Mouse (Mus musculus): ENCODE results near the gene Fzr1. TPM values are rescaled to one million over a fixed set of nuclear protein-coding genes. Genes with fewer than 3 reads are reported as not detected.

Gene Fzr1
- total RNA-seq, 2 experiments from 2014 or later, result 27.7 to 32.3 TPM

DNA sequence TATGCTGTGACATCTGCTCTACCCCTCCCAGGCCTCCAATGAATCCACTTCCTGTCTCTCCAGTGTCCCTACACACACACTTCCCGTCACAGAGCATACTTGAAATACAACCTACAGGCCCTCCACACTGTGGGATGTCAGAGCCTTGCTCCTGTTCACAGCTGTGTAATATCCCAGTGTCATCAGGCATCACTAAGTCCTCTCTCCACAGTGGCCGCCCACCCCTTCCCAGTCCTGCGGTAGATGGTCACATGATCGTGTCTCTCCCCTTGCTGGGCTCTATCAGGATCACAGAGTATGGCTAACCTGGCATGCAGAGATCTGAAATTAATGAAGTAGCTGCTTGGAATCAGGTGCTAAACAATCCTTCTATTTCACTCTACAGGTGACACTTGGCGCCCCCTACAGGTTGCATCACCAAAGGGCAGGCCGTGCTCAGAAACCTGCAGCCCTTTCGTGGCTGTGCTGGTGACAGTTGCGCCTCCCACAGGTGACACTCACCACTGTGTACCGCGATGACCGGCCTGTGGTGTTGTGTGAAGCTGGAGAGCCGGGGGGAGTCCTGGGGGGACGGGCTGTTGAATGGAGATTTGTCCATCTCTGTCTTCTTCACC is 27.4 kb upstream of the Fzr1 start:
- DNase-seq (ENCODE audit: low spot score), result no peak
- intact Hi-C loops (cut with DNase I), result loop anchor here (2.0 to 5.0 kb wide), 2 partner anchors 77 to 137 kb away; partner anchors contain the start of gene Tbxa2r

- DNase-seq (ENCODE audit: low spot score), result no peak
- intact Hi-C loops (cut with DNase I), result loop anchor here (2.0 to 5.0 kb wide), 2 partner anchors 76 to 138 kb away; partner anchors contain the start of gene Tbxa2r
These were observed 26.4 kb upstream of the Fzr1 start for GRCm38 (mm10) chr10:81404720-81405119.

DNA sequence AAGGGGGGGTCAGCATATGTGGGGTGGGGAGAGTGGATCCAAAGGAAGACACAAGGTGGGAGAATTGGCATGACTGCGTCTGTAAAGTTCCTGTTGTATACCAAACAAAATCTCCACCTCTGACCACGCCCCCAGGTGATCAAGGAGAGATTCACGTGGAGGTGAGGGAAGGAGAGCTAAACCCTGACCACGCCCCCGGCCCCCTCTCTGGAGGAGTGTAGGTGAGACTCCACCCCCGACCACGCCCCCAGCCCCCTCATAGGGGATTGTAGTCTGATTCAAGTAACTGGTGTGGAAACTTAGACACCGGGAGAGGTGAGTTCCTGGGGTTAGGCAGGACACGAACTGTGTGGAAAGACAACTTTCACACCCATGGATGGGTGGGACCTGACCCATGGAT is 25.8 kb upstream of the Fzr1 start:
- intact Hi-C loops (cut with DNase I), result loop anchor here (2.0 kb wide), 1 partner anchor 75 kb away; the partner anchor contains the start of gene Tbxa2r
- DNase-seq (ENCODE audit: low spot score), result no peak

DNA sequence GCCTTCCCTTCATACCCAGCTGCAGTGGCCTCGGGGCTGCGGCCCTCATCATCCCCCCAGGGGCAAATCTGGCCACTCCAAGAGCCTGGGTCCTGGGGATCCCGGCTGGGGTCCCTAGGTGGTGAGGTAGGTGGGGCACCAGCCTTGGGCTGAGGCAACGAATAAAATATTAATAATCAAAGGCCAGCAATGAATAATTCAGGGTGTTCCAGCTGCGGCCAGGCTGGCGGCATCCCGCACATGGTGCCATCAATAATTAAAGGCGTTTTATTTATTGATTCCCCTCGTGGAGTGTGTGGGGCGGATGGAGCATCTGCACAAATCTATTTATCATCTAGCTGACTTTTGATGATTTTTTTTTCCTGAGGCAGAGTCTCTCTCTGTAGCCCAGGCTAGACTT is 25.2 kb upstream of the Fzr1 start:
- DNase-seq (ENCODE audit: low spot score), result no peak
- intact Hi-C loops (cut with DNase I), result no loop called here

- DNase-seq (ENCODE audit: low spot score), result no peak
- intact Hi-C loops (cut with DNase I), result no loop called here
These were observed 24.0 kb upstream of the Fzr1 start for GRCm38 (mm10) chr10:81402227-81402765.

DNA sequence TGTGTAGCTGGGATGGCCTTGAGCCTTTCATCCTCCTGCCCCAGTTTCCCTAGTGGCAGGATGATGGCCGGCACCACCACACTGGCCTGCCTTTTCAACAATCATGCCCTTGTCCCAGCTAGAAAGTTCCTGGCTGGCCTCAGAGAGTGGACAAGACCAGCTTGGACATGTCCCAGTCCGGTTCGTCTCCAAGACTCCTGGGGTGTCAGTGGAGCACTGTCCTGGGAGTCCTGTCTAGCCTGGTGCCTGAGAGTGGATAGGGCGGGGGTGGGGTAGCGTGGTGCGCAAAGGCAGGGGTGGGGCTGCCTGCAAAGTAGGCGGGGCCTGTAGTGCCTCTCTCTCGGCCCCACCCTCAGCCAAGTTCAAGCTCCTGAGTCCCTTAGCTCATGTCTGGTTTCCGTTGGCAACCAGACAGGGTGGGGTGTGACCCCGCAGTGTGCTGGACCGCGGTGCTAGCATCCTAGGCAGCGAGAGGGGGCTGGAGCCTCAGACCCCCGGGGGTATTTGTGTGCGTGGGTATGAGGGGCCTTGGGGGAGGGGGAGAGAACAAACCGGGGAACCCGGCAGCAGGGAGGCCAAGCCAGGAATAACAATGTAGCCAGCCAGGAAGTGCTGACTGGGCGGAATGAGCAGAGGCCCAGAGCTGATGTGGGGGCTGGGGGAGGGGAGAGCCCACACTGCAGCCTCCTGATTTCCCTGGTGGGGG is 23.4 kb upstream of the Fzr1 start:
- DNase-seq (ENCODE audit: low spot score), result peak; percentile 80
- intact Hi-C loops (cut with DNase I), result no loop called here

DNA sequence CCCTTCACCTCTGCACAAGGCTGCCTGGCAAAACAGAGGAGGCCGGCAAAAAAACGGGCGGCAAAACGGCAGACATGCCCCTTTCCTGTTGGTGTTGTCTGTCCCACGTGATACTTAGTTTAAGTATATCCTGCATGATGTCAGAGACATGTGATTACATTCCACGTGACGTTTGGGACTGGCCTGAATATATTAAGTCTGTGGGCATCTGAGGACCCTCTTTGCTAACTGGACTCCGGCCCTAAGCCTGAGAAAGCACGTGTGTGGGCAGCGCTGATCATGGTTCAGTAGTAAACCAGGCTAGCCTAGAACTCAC is 22.8 kb upstream of the Fzr1 start:
- no peak for DNase-seq (ENCODE audit: low spot score)

DNA sequence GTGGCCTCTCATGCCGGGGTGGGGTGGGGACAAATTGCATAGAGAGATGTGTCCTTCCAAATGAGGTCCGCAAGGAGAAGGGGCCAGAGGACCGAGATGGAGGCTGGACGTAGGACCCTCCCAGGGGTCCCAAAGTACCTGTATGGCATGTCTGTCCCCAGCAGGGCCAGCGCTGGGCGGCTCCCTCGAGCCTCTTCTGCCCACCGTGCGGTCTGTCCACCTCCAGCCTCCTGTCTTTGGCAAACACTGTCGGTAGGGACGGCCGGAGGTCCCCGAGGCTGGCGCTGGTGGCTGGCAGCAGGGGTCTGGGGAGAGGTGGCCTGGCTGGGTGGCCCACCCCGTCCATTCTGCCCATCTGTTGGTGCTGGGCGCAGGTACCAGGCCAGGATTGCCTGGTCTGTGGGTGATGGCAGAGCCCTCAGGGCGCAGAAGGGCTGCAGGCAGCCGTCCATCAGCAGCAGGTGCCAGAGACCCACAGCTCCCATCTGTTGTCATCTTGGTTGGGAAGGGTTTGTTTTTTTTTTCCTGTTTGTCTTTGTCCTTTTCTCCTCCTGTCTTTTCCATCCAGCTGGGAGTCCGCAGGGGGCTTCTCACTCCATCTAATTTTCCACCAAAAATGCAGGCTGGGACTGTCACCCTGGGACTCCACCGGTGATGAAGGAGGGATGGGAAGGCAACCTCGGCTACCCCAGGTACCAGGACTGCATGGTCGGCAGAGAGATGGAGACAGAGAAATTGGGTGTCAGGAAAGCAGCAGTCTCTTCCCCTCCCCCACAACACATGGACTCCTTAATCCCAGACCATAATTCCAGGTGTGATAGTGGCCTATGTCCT is 22.3 kb upstream of the Fzr1 start:
- no peak for DNase-seq (ENCODE audit: low spot score)
- intact Hi-C loops (cut with DNase I), result no loop called here

More for the DNA sequence above, 22.8 kb upstream of the Fzr1 start:
- intact Hi-C loops (cut with DNase I), result no loop called here

- DNase-seq (ENCODE audit: low spot score), result no peak
- intact Hi-C loops (cut with DNase I), result no loop called here
These were observed 21.5 kb upstream of the Fzr1 start for GRCm38 (mm10) chr10:81399798-81400308.

- intact Hi-C loops (cut with DNase I), result no loop called here
These were observed 21.0 kb upstream of the Fzr1 start for GRCm38 (mm10) chr10:81399296-81399695.

GRCm38 (mm10) chr10:81396749-81397148 is 18.4 kb upstream of the Fzr1 start:
- intact Hi-C loops (cut with DNase I), result no loop called here
- DNase-seq (ENCODE audit: low spot score), result no peak

More at GRCm38 (mm10) chr10:81399296-81399695, 21.0 kb upstream of the Fzr1 start:
- DNase-seq (ENCODE audit: low spot score), result no peak

- DNase-seq (ENCODE audit: low spot score), result no peak
- intact Hi-C loops (cut with DNase I), result loop anchor here (1.0 kb wide), 1 partner anchor 45 kb away; no protein-coding TSS in a partner anchor
These were observed 17.5 kb upstream of the Fzr1 start for GRCm38 (mm10) chr10:81395865-81396264.

GRCm38 (mm10) chr10:81395127-81395526 is 16.8 kb upstream of the Fzr1 start:
- intact Hi-C loops (cut with DNase I), result loop anchor here (1.0 kb wide), 1 partner anchor 46 kb away; no protein-coding TSS in a partner anchor
- DNase-seq (ENCODE audit: low spot score), result no peak

- intact Hi-C loops (cut with DNase I), result no loop called here
- no peak for DNase-seq (ENCODE audit: low spot score)
These were observed 15.2 kb upstream of the Fzr1 start for GRCm38 (mm10) chr10:81393456-81394063.

DNA sequence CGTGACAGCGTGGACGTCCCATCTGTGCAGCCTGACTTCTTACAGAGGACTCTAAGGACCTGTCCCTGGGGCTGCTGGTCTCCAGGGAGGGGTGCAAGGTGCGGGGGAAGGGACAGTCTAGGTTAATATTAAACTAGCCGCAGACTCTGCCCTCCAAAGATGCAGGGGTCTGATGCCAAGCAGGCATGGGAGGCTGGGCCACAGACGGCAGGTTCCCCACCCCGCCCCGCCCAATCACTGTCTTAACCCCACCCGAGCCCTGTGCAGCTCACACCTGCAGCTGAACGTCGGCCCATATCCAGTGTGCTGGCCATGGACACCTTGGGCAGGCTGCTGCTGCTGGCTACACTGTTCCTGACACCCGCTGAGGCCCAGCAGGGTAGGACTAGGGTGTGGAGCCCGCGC is 14.5 kb upstream of the Fzr1 start, which contains the start of gene Smim24:
TSS of gene Smim24 (plus strand) at position 271 of the 405 bp plus-strand sequence.
- no peak for DNase-seq (ENCODE audit: low spot score)
- intact Hi-C loops (cut with DNase I), result no loop called here

DNA sequence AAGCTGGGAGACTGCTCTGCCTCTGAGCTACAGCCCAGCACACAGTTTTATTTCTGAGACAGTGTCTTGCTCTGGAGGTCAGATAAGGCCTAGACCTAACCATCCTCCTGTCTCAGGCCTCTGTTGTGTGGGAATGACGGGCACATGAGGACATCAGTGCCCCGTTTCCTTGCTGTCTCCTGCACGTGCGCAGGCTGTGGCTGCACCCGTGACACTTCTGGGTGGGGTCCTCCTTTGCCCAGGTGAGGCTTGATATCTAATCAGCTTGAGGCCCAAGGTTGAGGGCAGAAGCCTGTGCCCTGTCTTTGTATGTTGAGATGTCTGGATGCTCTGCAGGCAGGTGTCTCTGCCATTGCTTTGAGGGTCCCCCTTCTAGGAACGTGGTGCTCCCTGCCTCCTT is 14.0 kb upstream of the Fzr1 start:
- DNase-seq (ENCODE audit: low spot score), result no peak
- intact Hi-C loops (cut with DNase I), result no loop called here

DNA sequence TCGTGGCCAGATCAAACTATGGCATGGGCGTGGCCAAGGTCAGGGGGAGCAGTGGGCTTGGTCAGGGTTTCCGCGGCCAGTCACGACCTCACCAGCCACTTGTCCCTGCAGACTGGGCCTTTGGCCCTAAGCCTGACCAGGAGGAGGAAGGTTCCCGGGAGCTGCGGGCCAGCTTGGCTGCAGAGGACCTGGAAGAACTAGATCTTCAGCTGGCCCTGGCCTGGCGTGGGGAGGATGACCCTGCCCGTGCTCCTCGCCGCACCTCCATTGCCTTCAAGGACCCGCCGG is 12.3 kb upstream of the Fzr1 start:
- DNase-seq (ENCODE audit: low spot score), result no peak

DNA sequence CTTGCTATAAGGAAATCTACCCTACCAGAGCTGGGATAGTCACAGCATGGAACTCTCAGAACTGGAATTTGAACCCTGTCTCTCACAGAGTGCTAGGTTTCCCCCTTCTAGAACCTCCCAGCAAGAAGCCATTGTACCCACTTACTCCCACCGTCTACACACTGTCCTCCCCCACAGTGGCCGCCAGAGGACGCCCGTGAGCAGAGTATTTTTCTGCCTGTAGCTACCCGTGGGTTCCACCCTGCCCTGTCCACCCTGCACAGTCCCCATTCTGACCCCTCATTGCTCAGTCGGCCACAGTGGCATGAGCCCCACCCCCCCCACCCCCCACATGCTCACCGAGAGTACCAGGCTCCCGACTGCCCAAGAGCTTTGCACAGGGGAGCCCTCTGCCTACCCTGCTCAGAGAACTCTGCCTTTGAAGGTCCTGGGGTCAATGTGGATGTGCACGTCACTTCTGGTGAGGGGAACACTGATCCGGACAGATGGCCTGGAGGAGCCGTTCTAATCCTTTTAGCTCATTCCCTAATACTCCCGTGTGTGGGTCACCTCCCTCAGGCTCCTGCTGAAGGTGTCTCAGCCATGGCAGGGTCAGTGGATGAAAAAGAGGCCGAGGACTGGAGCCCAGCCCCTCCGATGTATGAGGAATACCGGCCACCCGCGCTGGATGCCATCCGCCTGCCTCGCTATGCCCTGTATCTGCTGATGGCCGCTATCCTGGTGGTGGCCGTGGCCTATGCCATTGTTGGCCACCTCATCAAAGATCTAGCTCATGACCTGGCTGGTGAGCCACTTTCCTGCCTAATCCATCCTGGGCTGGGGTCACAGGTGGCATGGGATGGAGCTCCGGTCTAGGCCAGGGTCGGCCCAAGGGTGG is 11.7 kb upstream of the Fzr1 start:
- no peak for DNase-seq (ENCODE audit: low spot score)
- intact Hi-C loops (cut with DNase I), result loop anchor here (1.0 kb wide), 1 partner anchor 60 kb away; no protein-coding TSS in a partner anchor

More for the DNA sequence above, 12.3 kb upstream of the Fzr1 start:
- intact Hi-C loops (cut with DNase I), result no loop called here

DNA sequence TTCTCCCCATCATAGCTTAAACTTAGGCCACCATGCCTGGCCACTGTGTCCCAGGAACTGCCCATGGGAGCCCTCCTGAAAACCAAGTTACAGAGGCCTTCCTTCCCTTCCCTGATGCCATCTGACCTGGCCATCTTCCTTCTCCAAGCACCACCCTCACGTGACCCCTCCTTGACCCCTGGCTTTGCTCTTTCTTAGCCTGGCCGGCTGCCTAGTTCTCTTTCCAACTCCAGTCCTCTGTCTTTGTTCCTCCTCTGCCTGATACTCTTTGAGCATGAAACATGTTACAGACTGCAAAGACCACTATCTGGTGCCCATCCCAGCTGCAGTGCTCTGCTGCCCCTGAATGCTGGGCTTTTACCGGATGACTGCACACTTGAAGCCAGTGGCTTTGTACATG is 11.1 kb upstream of the Fzr1 start:
- no peak for DNase-seq (ENCODE audit: low spot score)
- intact Hi-C loops (cut with DNase I), result loop anchor here (1.0 kb wide), 1 partner anchor 61 kb away; no protein-coding TSS in a partner anchor
